Mouse (Mus musculus) lung, embryonic 16.5 days (tissue): ENCODE measurements at regions not wholly inside any gene's neighbourhood (a gene's known extent, or its start where the extent isn't known, plus 50 kb on each side); places are given as distances from the start of the nearest gene placed in this dataset.

Experiments
- ATAC-seq: fragments of 200-750 bp; cut with Nextera tagmentation; 2 replicates; pipeline ENCODE4 v1.8.0; 2017; ENCODE audit warnings: low read depth, mild to moderate bottlenecking, moderate library complexity
- H3K27ac ChIP-seq: fragments of 300-500 bp; sonication (generic); 2 replicates; pipeline ENCODE4 v1.5.1; 2014; ENCODE audit warnings: mild to moderate bottlenecking, control low read depth, low read length
- H3K27me3 ChIP-seq: fragments of 300-500 bp; sonication (generic); 2 replicates; pipeline ENCODE4 v1.6.1; 2014; ENCODE audit warnings: low read depth, low read length, mixed read lengths; ENCODE audit not compliant: control insufficient read depth, insufficient read depth
- H3K36me3 ChIP-seq: fragments of 300-500 bp; sonication (generic); 2 replicates; pipeline ENCODE4 v1.6.1; 2014; ENCODE audit warnings: low read length; ENCODE audit not compliant: control insufficient read depth, insufficient read depth
- H3K4me1 ChIP-seq: fragments of 300-500 bp; sonication (generic); replicated peaks from 2 replicates; pipeline ENCODE4 v1.6.1; 2014; ENCODE audit warnings: low read length, mixed read lengths; ENCODE audit not compliant: control insufficient read depth, insufficient read depth
- H3K4me2 ChIP-seq: fragments of 300-500 bp; sonication (generic); 2 replicates; pipeline ENCODE4 v1.6.1; 2014; ENCODE audit warnings: low read depth, low read length, control low read depth
- H3K4me3 ChIP-seq: fragments of 300-500 bp; sonication (generic); 2 replicates; pipeline ENCODE4 v1.5.1; 2014; ENCODE audit warnings: mild to moderate bottlenecking, low read length, control low read depth
- H3K9ac ChIP-seq: fragments of 300-500 bp; sonication (generic); 2 replicates; pipeline ENCODE4 v1.6.1; 2014; ENCODE audit warnings: low read length, control low read depth
- H3K9me3 ChIP-seq: fragments of 300-500 bp; sonication (generic); 2 replicates; pipeline ENCODE4 v1.6.1; 2016; ENCODE audit warnings: low read length; ENCODE audit not compliant: control insufficient read depth
- WGBS: fragments of 180-500 bp; shearing (Covaris S2); extraction: QIAGEN DNeasy Blood & Tissue Kit; methylation state at CpG from one replicate; pipeline ENCODE4 v1.1.7; 2014; 5-methylcytosine and 5-hydroxymethylcytosine counted together

DNA sequence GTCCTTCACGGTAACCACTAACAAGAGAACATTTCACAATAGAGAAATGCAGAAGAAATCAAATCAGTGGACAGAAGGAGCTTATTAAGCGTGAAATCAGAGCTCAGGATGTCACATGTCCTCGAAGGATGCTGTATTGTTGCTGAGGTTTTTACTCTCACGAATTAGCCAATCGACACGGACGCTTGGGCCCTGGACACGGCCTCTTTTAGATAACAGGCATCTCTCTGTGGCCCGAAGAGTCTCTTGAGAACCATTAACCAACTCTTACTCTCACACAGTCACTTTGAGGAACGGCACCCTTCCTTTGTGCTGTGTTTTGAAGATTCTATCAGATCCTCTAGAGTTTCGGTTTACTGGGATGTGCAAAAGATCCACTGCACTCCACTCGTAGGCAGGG is 128.2 kb downstream of the Tsen15 start:
- WGBS, result 50% methylated on average over 12 of the region's 12 CpGs
- H3K4me3 ChIP-seq, result no peak overlapping the region
- no peak overlapping the region for H3K9ac ChIP-seq
- H3K4me2 ChIP-seq, result no peak overlapping the region
- no peaks in the 10 kb centered on the region for H3K36me3 ChIP-seq
- no peak overlapping the region for H3K27ac ChIP-seq
- H3K27me3 ChIP-seq, result no peaks in the 10 kb centered on the region
- ATAC-seq, result no peak
- no peaks in the 10 kb centered on the region for H3K9me3 ChIP-seq
- no peaks in the 10 kb centered on the region for H3K4me1 ChIP-seq

DNA sequence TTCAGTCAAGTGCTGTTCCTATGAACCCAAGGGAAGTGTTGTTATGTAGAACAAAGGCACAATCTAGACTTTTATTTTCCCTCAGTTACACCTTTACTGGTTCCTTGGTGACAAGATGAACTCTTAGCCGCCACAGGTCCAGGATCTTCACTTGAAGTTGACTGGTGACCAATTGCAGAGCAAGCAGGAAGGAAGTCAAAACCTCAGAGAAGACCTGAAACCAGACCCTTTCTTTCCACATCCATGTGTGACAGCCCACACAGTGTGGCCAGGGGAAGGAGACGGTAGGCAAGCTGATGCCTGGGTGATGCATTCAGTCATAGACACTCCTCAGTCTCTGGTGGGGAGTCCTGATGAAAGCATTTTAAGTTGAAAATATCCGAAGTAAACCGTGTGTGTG is 132.6 kb downstream of the Tsen15 start:
- ATAC-seq, result no peak
- Histone ChIP-seq H3K4me3 (no peak overlapping the region), H3K27me3 (no peaks in the 10 kb centered on the region), H3K4me2 (no peak overlapping the region), H3K36me3 (no peaks in the 10 kb centered on the region), H3K4me1 (no peaks in the 10 kb centered on the region), H3K27ac (no peak overlapping the region), H3K9ac (no peak overlapping the region), H3K9me3 (no peaks in the 10 kb centered on the region)
- 70% methylated on average over 4 of the region's 4 CpGs for WGBS

DNA sequence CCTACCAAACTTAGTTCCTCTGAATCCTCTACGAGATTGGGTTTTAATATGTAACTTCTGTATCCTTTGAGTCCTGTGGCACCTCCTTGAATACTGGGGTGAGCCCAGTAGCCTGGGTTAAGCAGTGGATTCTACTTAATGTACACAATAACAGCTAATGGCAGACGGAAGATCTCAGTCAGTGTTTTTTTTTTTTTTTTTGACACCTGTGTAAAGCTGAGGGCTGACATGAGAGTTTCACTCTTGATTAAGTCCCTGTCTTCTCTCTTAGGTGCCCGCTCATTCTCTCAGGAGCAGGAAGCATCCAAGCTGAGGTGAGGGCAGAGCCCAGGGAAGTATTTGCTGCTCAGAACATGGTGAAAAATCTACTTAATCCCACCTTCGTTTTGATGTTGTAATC is 133.0 kb downstream of the Tsen15 start:
- Histone ChIP-seq H3K27ac (no peak overlapping the region), H3K36me3 (no peaks in the 10 kb centered on the region), H3K9ac (no peak overlapping the region), H3K27me3 (no peaks in the 10 kb centered on the region), H3K4me3 (no peak overlapping the region), H3K4me1 (no peaks in the 10 kb centered on the region), H3K4me2 (no peak overlapping the region), H3K9me3 (no peaks in the 10 kb centered on the region)
- no peak for ATAC-seq
- 56% methylated on average over 4 of the region's 4 CpGs for WGBS

DNA sequence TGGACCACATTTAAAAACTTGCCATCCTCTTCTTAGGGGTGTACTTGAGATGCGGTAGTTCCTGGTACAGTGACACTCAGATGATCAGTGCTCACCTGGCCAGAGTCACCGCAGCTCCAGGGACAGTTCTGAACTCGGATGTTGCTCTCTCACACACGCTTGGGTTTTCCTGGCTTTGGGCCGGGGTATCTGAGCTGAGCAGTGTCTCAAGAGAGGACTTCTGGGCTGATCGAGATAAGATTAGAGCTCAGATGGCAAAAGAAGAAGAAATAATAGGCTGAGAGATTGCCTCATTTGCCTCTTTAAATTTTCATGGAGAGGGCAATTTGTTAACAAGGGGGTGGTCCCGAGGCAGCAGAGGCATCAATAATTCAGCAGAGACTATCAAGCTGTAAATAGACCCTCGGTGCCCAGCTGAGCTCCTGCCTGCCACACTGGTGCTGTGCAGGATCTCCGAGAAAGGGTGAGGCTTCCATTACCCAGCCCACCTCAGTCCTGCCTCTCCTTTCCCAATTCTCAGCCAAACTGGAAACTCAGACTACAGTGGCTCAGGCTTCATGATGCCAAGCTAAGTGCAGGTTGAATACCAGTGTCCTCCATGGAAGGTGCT is 133.7 kb downstream of the Tsen15 start:
- no peak for ATAC-seq
- Histone ChIP-seq H3K27me3 (no peaks in the 10 kb centered on the region), H3K27ac (no peak overlapping the region), H3K4me3 (no peak overlapping the region), H3K4me2 (no peak overlapping the region), H3K4me1 (no peaks in the 10 kb centered on the region), H3K9me3 (no peaks in the 10 kb centered on the region), H3K9ac (no peak overlapping the region), H3K36me3 (no peaks in the 10 kb centered on the region)
- 45% methylated on average over 9 of the region's 9 CpGs for WGBS

DNA sequence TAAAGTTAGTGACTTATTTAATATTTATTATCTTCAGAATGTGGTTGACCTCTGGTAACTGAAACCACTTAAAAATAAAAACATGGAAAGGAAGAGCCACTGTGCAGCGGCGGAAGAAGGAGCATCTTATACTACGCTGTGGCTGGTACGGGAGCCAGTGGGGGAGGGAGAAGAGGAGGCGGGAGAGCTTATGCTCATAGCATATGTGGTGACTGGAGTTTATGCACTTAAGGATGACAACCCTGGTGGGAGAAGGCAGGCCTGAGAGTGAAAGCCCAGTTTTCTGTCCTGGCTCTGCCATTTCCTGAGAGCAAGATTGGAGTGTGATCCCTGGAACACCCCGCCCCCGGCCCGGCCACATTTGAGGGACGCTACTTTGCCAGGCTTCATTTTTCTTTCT is 145.5 kb downstream of the Tsen15 start:
- no peaks in the 10 kb centered on the region for H3K36me3 ChIP-seq
- no peak overlapping the region for H3K4me3 ChIP-seq
- H3K9me3 ChIP-seq, result no peaks in the 10 kb centered on the region
- ATAC-seq, result no peak
- no peak overlapping the region for H3K9ac ChIP-seq
- H3K27me3 ChIP-seq, result no peaks in the 10 kb centered on the region
- H3K27ac ChIP-seq, result no peak overlapping the region
- H3K4me2 ChIP-seq, result no peak overlapping the region
- whole genome bisulfite sequencing, result 92% methylated on average over 9 of the region's 9 CpGs
- no peaks in the 10 kb centered on the region for H3K4me1 ChIP-seq

DNA sequence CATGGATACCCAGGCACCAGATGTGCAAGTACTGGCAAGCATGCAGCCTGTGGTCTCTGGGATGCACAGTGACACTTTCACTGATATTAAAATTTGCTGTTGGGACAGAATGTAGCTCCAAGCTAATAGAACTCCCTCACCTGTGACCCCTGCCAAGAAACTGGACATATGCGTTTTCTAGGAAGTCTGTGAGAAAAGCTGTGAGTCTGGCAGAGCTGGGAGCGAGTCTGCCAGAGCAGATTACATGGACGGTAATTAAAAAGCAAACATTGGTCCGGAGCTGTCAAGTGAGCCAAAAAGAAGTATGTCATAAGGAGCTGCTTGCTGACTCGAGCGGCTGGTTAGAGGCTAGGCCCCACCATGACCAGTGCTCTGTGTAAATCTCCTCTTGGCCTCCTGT is 147.1 kb downstream of the Tsen15 start:
- H3K27ac ChIP-seq, result no peak overlapping the region
- H3K4me1 ChIP-seq, result no peaks in the 10 kb centered on the region
- 19% methylated on average over 6 of the region's 6 CpGs for WGBS
- no peak overlapping the region for H3K4me3 ChIP-seq
- ATAC-seq, result 0 out of 2 replicates have a peak, but pooled peaks have one; percentile 20
- no peaks in the 10 kb centered on the region for H3K9me3 ChIP-seq
- H3K4me2 ChIP-seq, result no peak overlapping the region
- no peaks in the 10 kb centered on the region for H3K27me3 ChIP-seq
- no peak overlapping the region for H3K9ac ChIP-seq
- H3K36me3 ChIP-seq, result no peaks in the 10 kb centered on the region

DNA sequence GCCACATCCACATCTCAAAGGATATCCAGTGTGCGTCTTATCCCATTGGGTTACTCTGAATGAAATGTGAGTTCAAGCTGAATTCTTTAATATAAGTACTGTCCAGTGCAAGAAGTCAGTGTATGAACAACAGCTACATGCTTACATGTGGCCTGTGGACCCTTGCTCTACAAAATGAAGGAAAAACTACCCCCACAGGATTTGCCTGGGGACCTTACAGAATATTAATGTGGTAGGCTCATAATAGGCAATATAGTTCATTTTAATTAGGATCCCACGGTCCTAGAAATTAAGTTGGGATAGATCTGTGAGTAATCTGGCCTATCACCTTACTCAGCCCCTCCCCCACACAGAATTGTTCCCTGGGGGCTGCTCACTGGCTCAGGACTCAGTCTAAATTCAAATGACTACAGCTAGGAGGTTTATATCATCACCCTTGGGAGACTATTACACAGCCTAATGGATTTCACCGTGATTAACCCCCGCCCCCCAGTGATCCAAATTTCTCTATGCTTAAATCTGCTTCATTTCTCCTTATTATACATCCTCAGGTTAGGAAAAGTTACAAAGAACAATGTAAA is 145.4 kb upstream of the 1700025G04Rik start:
- no peaks in the 10 kb centered on the region for H3K27me3 ChIP-seq
- H3K4me1 ChIP-seq, result no peaks in the 10 kb centered on the region
- H3K27ac ChIP-seq, result no peak overlapping the region
- H3K4me2 ChIP-seq, result no peak overlapping the region
- H3K9me3 ChIP-seq, result no peaks in the 10 kb centered on the region
- WGBS, result 88% methylated on average over 4 of the region's 4 CpGs
- no peak for ATAC-seq
- H3K4me3 ChIP-seq, result no peak overlapping the region
- no peak overlapping the region for H3K9ac ChIP-seq
- H3K36me3 ChIP-seq, result no peaks in the 10 kb centered on the region

DNA sequence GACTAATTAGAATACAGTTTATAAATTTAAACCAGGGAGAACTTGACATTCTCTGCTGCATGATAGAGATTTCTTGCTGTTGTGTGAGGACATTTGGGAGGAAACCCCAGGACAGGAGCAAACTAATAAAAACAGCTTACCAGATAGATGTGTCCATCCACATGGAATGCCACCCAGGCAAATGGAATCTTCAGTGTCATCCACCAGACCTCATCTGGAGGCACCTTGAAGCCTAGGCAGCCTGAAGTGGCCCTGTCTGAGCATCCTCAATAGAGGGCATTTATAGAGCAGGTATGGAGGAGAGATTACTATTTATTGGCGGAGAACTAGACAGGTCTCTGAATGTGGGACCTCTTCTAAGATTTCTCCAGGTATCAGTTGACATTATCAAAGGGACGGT is 144.8 kb upstream of the 1700025G04Rik start:
- Histone ChIP-seq H3K4me3 (no peak overlapping the region), H3K9ac (no peak overlapping the region), H3K27me3 (no peaks in the 10 kb centered on the region), H3K4me2 (no peak overlapping the region), H3K36me3 (no peaks in the 10 kb centered on the region), H3K27ac (no peak overlapping the region), H3K9me3 (no peaks in the 10 kb centered on the region), H3K4me1 (no peaks in the 10 kb centered on the region)
- ATAC-seq, result no peak
- 93% methylated on average over 2 of the region's 2 CpGs for WGBS

DNA sequence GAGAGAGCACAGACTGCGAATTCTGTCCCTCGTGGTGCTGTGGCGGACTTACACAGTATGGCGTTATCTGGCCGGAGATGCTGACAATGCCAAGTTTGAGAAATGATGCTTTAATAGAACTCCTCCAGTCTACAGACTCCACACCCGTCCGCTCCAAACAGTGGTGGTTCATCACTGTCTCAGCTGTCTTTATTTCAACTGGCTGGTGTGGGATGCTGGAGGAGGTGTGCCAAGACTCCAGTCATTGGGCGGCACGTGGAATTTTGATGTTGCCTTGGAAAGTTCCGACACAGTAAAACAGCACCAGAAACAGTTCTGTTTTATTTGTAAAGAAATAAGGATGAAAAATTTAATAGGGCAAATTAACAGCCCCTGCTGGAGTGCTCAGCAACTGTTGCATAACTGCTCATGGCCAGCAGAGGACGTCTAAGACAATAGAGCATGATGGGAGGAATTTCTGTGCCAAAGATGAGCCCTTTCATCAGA is 141.8 kb upstream of the 1700025G04Rik start:
- Histone ChIP-seq H3K9me3 (no peaks in the 10 kb centered on the region), H3K4me3 (no peak overlapping the region), H3K36me3 (no peaks in the 10 kb centered on the region), H3K9ac (no peak overlapping the region), H3K27me3 (no peaks in the 10 kb centered on the region), H3K4me1 (peaks cover 3% of the 10 kb centered on the region; the same call in 1 of the 2 replicates), H3K4me2 (no peak overlapping the region), H3K27ac (no peak overlapping the region)
- WGBS, result 42% methylated on average over 11 of the region's 11 CpGs
- ATAC-seq, result peak; percentile 28; the same call in 1 of the 2 replicates
